Mouse (Mus musculus): ENCODE measurements around the gene Usp46.

DNA sequence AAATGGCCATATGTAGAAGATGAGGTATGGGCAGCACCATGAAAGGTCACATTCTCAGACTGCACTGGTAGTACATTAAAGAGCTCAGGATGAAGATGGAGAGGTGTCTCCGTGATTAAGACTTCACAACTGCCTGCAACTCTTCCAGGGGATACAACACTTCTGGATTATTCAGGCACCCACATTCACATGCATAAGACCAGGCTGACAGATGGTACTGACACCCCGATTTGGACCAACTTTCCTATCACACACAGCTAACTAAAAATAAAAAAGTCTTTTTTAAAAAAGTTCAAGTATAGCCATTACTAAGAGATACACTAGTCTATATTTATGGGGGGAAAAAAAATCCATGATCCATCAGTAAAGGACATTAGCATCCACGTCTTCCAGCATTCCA lies 112.5 kb downstream of the Usp46 start:
- TF ChIP-seq CTCF (IDR thresholded peaks at IDR 0.05) = no peak
- TF ChIP-seq EP300 (IDR thresholded peaks at IDR 0.05) = no peak
